Mouse (Mus musculus): ENCODE measurements around the gene 4930595D18Rik.

GRCm38 (mm10) chr12:111162312-111163061 lies 21.8 kb downstream of the 4930595D18Rik start:
- TF ChIP-seq CTCF (IDR thresholded peaks at IDR 0.05; ENCODE audit: extremely low read depth, insufficient read depth, insufficient read length, insufficient replicate concordance) (no peak), POLR2A (IDR thresholded peaks at IDR 0.05; ENCODE audit: low read depth, low read length) (no peak)

Measured in spleen, adult 2 months (tissue).